Mouse (Mus musculus): ENCODE results near the gene Lyz2. TPM values are rescaled to one million over a fixed set of nuclear protein-coding genes. Genes with fewer than 3 reads are reported as not detected.
"Not testable (repeated sequence)": the region's sequence is repeated elsewhere in the genome, so short reads cannot be mapped to it uniquely, and the experiment has no call there.

Gene Lyz2
- polyA plus RNA-seq, 1 experiment from 2014 or later, result 115 TPM

DNA sequence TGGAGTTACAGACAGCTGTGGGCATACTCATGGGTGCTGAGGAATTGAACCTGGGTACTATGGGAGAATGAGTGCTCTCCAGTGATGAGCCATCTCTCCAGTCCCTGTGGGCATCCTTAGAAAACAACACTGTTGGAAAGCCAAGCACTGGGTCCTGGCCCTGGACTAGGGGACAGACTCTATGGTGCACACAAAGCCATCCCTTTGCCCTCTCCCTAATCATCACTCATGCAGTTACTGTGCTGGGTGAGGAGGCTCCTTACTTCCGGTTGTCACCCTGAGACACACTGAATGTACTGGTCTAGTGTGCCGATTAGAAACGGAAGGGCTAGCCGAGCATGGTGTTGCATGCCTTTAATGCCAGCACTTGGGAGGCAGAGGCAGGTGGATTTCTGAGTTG, 1.1 kb upstream of the Lyz2 start:
- H3K27ac ChIP-seq; H3K9me3 ChIP-seq (replicated peaks); H3K9ac ChIP-seq; H3K4me2 ChIP-seq; ATAC-seq; H3K4me1 ChIP-seq; H3K27me3 ChIP-seq (replicated peaks); H3K4me3 ChIP-seq; H3K36me3 ChIP-seq: not testable (repeated sequence)
- WGBS (ENCODE audit: insufficient replicate concordance), result 58% methylated on average over 4 of the region's 4 CpGs

DNA sequence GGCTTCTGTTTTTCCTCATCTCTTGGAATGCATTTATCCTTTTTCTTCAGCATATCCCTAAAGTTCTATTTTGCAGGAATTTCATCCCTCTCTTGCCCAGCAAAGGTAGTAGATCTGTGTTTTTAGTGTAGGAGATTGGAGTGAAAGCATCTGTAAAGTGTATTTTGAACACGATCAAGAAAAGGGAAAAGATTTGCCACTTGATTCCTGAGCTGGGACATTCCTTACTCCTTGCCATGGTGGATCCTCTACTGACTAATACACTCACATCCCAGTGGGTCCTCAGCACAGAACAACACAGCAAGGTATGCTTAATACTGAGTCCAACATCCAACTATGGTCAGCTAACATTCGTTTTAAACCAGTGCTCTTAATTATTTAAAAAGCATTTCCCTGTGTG, 430 bp upstream of the Lyz2 start:
- Histone ChIP-seq H3K36me3 (no peaks in the 10 kb centered on the region), H3K4me3 (no peak overlapping the region)
- 58% methylated on average over 2 of the region's 2 CpGs for WGBS (ENCODE audit: insufficient replicate concordance)

GRCm38 (mm10) chr10:117281381-117281920, 670 bp downstream of the Lyz2 start:
- ATAC-seq, result no peak
- H3K4me3 ChIP-seq, result peak overlapping the region; percentile 17; the same call in 1 of the 2 replicates
- no peak overlapping the region for H3K27ac ChIP-seq
- WGBS (ENCODE audit: insufficient replicate concordance), result 65% methylated on average over 7 of the region's 7 CpGs
- H3K27me3 ChIP-seq (replicated peaks), result no peaks in the 10 kb centered on the region
- peak overlapping the region; percentile 20; the same call in 1 of the 2 replicates for H3K4me2 ChIP-seq
- H3K9ac ChIP-seq, result no peak overlapping the region
- no peaks in the 10 kb centered on the region for H3K36me3 ChIP-seq
- no peaks in the 10 kb centered on the region for H3K9me3 ChIP-seq (replicated peaks)
- H3K4me1 ChIP-seq, result no peaks in the 10 kb centered on the region

More for the DNA sequence above, 430 bp upstream of the Lyz2 start:
- H3K27ac ChIP-seq, result no peak overlapping the region
- ATAC-seq, result no peak
- no peaks in the 10 kb centered on the region for H3K27me3 ChIP-seq (replicated peaks)
- no peaks in the 10 kb centered on the region for H3K4me1 ChIP-seq
- H3K4me2 ChIP-seq, result no peak overlapping the region
- H3K9me3 ChIP-seq (replicated peaks), result no peaks in the 10 kb centered on the region
- H3K9ac ChIP-seq, result no peak overlapping the region

DNA sequence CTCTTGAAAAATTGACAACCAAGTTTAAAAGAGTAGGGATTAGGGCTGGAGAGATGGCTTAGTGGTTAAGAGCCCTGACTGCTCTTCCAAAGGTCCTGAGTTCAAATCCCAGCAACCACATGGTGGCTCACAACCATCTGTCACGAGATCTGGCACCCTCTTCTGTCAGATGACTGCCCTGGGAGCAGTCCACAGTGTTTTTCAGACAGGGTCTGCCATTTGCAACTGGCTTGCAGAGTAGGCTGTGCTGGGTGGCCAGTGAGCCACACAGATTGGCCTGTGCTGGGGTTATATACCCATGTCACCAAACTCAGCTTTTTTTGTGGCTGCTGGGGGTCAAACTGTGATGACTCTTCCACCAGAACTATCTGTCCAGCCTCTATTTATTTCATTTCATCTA, 2.1 kb downstream of the Lyz2 start:
- Histone ChIP-seq H3K27ac (no peak overlapping the region), H3K9me3 (replicated peaks) (no peaks in the 10 kb centered on the region), H3K4me3 (no peak overlapping the region), H3K9ac (no peak overlapping the region), H3K4me1 (no peaks in the 10 kb centered on the region), H3K27me3 (replicated peaks) (no peaks in the 10 kb centered on the region), H3K4me2 (no peak overlapping the region), H3K36me3 (no peaks in the 10 kb centered on the region)
- ATAC-seq, result no peak
- 53% methylated on average over 1 of the region's 1 CpGs for WGBS (ENCODE audit: insufficient replicate concordance)

DNA sequence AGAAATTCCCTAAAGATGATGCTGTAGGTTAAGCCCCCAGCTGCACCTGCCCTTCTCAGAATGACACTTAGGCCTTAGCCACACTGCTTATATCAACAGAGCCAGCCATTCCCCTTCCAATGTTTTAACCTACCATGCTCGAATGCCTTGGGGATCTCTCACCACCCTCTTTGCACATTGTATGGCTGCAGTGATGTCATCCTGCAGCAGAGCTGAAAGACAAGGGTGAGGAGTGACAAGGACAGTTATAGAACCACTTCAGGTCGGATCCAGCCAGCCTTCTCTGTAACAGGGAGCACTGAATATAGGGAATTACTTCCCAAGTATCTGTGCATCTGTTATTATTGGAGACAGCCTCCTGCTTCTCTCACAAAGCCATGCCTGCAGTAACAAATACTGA, 3.6 kb downstream of the Lyz2 start:
- H3K4me3 ChIP-seq; ATAC-seq; H3K27ac ChIP-seq; H3K27me3 ChIP-seq (replicated peaks); H3K4me2 ChIP-seq; H3K4me1 ChIP-seq; H3K9ac ChIP-seq; H3K36me3 ChIP-seq; H3K9me3 ChIP-seq (replicated peaks): not testable (repeated sequence)
- WGBS (ENCODE audit: insufficient replicate concordance), result 44% methylated on average over 2 of the region's 2 CpGs

- H3K4me1 ChIP-seq; H3K36me3 ChIP-seq; H3K4me2 ChIP-seq; H3K27me3 ChIP-seq (replicated peaks); ATAC-seq; H3K9ac ChIP-seq; H3K4me3 ChIP-seq; H3K9me3 ChIP-seq (replicated peaks); H3K27ac ChIP-seq: not testable (repeated sequence)
- 75% methylated on average over 9 of the region's 9 CpGs for WGBS (ENCODE audit: insufficient replicate concordance)
Measured at GRCm38 (mm10) chr10:117277779-117278178, 4.3 kb downstream of the Lyz2 start.

- H3K27ac ChIP-seq, result no peak overlapping the region
- H3K36me3 ChIP-seq, result no peaks in the 10 kb centered on the region
- no peaks in the 10 kb centered on the region for H3K4me1 ChIP-seq
- 65% methylated on average over 10 of the region's 10 CpGs for WGBS (ENCODE audit: insufficient replicate concordance)
- no peak overlapping the region for H3K4me3 ChIP-seq
- H3K9ac ChIP-seq, result no peak overlapping the region
- ATAC-seq, result no peak
- H3K27me3 ChIP-seq (replicated peaks), result no peaks in the 10 kb centered on the region
- H3K9me3 ChIP-seq (replicated peaks), result no peaks in the 10 kb centered on the region
- no peak overlapping the region for H3K4me2 ChIP-seq
Measured at GRCm38 (mm10) chr10:117275681-117276369, 6.3 kb downstream of the Lyz2 start.

DNA sequence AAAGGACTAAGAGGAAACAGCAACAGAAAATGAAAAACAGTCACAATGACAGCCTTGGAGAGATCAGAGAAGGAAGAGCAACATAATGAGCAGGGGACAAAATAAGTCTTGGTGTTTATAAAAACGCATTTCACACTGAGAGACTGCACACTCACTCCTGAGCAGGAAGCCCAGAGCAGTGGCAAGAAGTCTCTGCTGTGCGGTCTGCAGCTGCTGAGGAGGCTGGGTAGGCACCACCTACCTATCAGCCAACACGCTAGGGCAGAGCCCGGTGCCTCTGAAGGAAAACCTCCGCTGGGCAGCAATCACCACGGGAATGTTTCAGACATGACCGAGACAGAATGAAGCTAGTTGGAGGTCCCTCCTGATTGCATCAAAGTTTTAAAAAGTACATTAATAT, 7.5 kb downstream of the Lyz2 start:
- not testable (repeated sequence) for H3K36me3 ChIP-seq; H3K27me3 ChIP-seq (replicated peaks); H3K9me3 ChIP-seq (replicated peaks); ATAC-seq; H3K27ac ChIP-seq; H3K4me3 ChIP-seq; H3K4me1 ChIP-seq; H3K4me2 ChIP-seq; H3K9ac ChIP-seq
- WGBS (ENCODE audit: insufficient replicate concordance), result 62% methylated on average over 3 of the region's 7 CpGs

DNA sequence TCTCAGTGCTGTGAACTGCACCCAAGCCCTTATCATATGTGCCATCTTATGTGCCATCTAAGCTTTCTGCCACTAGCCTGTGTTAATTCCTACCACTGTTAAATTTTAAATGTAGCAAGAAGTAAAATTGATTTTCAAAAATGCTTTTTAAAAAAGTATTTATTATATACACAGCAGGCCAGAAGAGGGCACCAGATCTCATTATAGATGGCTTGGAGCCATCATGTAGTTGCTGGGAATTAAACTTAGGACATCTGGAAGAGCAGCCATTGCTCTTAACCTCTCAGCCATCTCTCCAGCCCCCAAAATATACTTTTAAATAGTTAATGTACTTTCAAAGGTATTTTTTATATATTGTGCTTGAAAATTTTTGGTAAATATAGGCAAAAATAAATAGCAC, 10.1 kb downstream of the Lyz2 start:
- Histone ChIP-seq H3K27me3 (replicated peaks) (no peaks in the 10 kb centered on the region), H3K4me1 (no peaks in the 10 kb centered on the region), H3K9me3 (replicated peaks) (no peaks in the 10 kb centered on the region), H3K27ac (no peak overlapping the region), H3K9ac (no peak overlapping the region), H3K4me3 (no peak overlapping the region), H3K4me2 (no peak overlapping the region), H3K36me3 (no peaks in the 10 kb centered on the region)
- ATAC-seq, result no peak

DNA sequence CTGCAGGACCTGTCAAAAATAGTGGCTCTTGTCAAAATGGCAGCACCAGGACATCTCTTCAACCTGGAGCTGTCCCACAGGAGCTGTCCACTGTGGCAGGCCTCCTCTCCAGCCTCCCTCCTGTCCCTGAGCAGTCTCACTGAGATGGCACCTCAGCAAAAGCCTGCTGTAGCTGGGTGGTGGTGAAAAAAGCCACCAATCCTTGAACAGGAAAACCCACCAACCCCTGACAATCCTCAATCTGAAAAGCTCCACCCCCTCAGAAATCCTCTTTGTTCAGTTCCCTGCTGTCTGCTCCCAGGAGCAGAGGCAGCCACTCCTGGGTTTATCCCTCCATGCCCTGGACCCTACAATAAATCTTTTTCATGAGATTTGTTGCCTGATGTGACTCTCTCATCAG, 22.3 kb downstream of the Lyz2 start:
- no peaks in the 10 kb centered on the region for H3K4me1 ChIP-seq
- H3K4me3 ChIP-seq, result no peak overlapping the region
- 0 out of 2 replicates have a peak, but pooled peaks cover 7% of the 10 kb centered on the region for H3K9me3 ChIP-seq (replicated peaks)
- H3K36me3 ChIP-seq, result no peaks in the 10 kb centered on the region
- H3K27ac ChIP-seq, result no peak overlapping the region
- no peak overlapping the region for H3K4me2 ChIP-seq
- H3K9ac ChIP-seq, result no peak overlapping the region
- ATAC-seq, result no peak
- H3K27me3 ChIP-seq (replicated peaks), result no peaks in the 10 kb centered on the region

- H3K4me1 ChIP-seq, result no peaks in the 10 kb centered on the region
- 70% methylated on average over 12 of the region's 12 CpGs for WGBS (ENCODE audit: insufficient replicate concordance)
- H3K4me3 ChIP-seq, result no peak within 1 kb of the TSS
- H3K9me3 ChIP-seq (replicated peaks), result no peaks in the 10 kb centered on the region
- H3K36me3 ChIP-seq, result no peaks in the 10 kb centered on the region
- no peak for ATAC-seq
- no peak within 1 kb of the TSS for H3K9ac ChIP-seq
- H3K27me3 ChIP-seq (replicated peaks), result no peaks in the 10 kb centered on the region
- no peak within 1 kb of the TSS for H3K4me2 ChIP-seq
- H3K27ac ChIP-seq, result no peak within 1 kb of the TSS
Measured at GRCm38 (mm10) chr10:117238603-117239002, 43.5 kb downstream of the Lyz2 start, which contains the start of gene 9530003J23Rik. Gene 9530003J23Rik, minus strand, starts transcription at chr10:117238703.

DNA sequence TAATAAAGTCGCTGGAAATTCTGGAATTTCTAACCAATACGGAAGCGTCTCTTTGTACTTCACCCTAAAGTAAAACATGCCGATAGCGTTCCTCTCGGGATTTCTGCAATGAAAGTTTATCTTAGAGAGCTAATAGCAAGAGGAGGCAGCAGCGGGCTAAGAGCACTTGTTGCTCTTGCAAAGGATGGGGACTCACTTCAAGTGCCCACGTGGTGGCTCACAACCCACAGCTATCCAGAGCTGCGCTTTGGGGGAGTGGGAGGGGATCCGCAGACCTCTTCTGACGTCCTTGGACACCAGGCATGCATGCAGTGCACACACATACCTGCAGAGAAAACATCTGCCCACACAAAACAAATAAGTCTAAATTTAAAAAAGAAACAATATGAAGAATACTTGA, 46.3 kb downstream of the Lyz2 start:
- Histone ChIP-seq H3K36me3 (no peaks in the 10 kb centered on the region), H3K4me3 (no peak overlapping the region), H3K9me3 (replicated peaks) (no peaks in the 10 kb centered on the region), H3K27me3 (replicated peaks) (no peaks in the 10 kb centered on the region), H3K4me1 (peaks cover 6% of the 10 kb centered on the region; the same call in 1 of the 2 replicates), H3K27ac (no peak overlapping the region), H3K9ac (no peak overlapping the region), H3K4me2 (no peak overlapping the region)
- WGBS (ENCODE audit: insufficient replicate concordance), result 58% methylated on average over 11 of the region's 11 CpGs
- no peak for ATAC-seq

- 55% methylated on average over 4 of the region's 4 CpGs for WGBS (ENCODE audit: insufficient replicate concordance)
- H3K27ac ChIP-seq, result no peak overlapping the region
- H3K36me3 ChIP-seq, result no peaks in the 10 kb centered on the region
- no peaks in the 10 kb centered on the region for H3K27me3 ChIP-seq (replicated peaks)
- ATAC-seq, result no peak
- H3K4me1 ChIP-seq, result peaks cover 6% of the 10 kb centered on the region; the same call in 1 of the 2 replicates
- H3K9me3 ChIP-seq (replicated peaks), result no peaks in the 10 kb centered on the region
- no peak overlapping the region for H3K4me3 ChIP-seq
- H3K4me2 ChIP-seq, result no peak overlapping the region
- no peak overlapping the region for H3K9ac ChIP-seq
Measured at GRCm38 (mm10) chr10:117234825-117235224, 47.3 kb downstream of the Lyz2 start.
